Mouse (Mus musculus): ENCODE measurements around the gene Cyb561. TPM values are rescaled to one million over a fixed set of nuclear protein-coding genes. Genes with fewer than 3 reads are reported as not detected.

The Cyb561 gene
- total RNA-seq, 1 experiment from 2014 or later, result 195 TPM

- DNase-seq, result no peak
These were observed 31.9 kb downstream of the Cyb561 start for GRCm38 (mm10) chr11:105921275-105921674.

GRCm38 (mm10) chr11:105920836-105921235, 32.3 kb downstream of the Cyb561 start:
- no peak for DNase-seq

- DNase-seq, result no peak
These were observed 32.9 kb downstream of the Cyb561 start for GRCm38 (mm10) chr11:105920098-105920785.

- DNase-seq, result no peak
These were observed 39.6 kb downstream of the Cyb561 start for GRCm38 (mm10) chr11:105913580-105913979.

GRCm38 (mm10) chr11:105911592-105912375, 41.4 kb downstream of the Cyb561 start:
- peak; percentile 67 for DNase-seq

GRCm38 (mm10) chr11:105911149-105911548, 42.0 kb downstream of the Cyb561 start:
- no peak for DNase-seq

- no peak for DNase-seq
These were observed 43.5 kb downstream of the Cyb561 start for GRCm38 (mm10) chr11:105909617-105910016.

GRCm38 (mm10) chr11:105908926-105909325, 44.2 kb downstream of the Cyb561 start:
- no peak for DNase-seq

GRCm38 (mm10) chr11:105907381-105907780, 45.8 kb downstream of the Cyb561 start:
- DNase-seq, result no peak

GRCm38 (mm10) chr11:105905529-105906213, 47.5 kb downstream of the Cyb561 start:
- DNase-seq, result no peak

- no peak for DNase-seq
These were observed 50.2 kb downstream of the Cyb561 start for GRCm38 (mm10) chr11:105902956-105903355.

GRCm38 (mm10) chr11:105901501-105901900, 51.6 kb downstream of the Cyb561 start:
- no peak for DNase-seq

GRCm38 (mm10) chr11:105899151-105899550, 54.0 kb downstream of the Cyb561 start:
- DNase-seq, result no peak

- DNase-seq, result no peak
These were observed 65.9 kb downstream of the Cyb561 start for GRCm38 (mm10) chr11:105887281-105887680.

- DNase-seq, result no peak
These were observed 67.6 kb downstream of the Cyb561 start for GRCm38 (mm10) chr11:105885558-105885957.

Other genes with a start within 250 kb of the Cyb561 start
- gene Ace, start 14.6 kb upstream of the Cyb561 start, total RNA-seq (2021), result 7.3 and 8.2 TPM in 2 replicates
- not detected in 2 replicates for gene Ace3, start 41.3 kb upstream of the Cyb561 start, total RNA-seq (2021)
- 0.21 TPM in 1 of 2 replicates, not detected in the other for gene Kcnh6, start 54.8 kb upstream of the Cyb561 start, total RNA-seq (2021)
- 43.7 and 58.4 TPM in 2 replicates for gene Dcaf7, start 83.5 kb upstream of the Cyb561 start, total RNA-seq (2021)
- gene Taco1, start 112.7 kb upstream of the Cyb561 start, total RNA-seq (2021), result 28.5 and 36.0 TPM in 2 replicates
- 35.2 and 50.6 TPM in 2 replicates for gene Map3k3, start 131.3 kb upstream of the Cyb561 start, total RNA-seq (2021)
- not detected in 2 replicates for gene Gm10840, start 207.5 kb upstream of the Cyb561 start, total RNA-seq (2021)
- 10.6 and 16.4 TPM in 2 replicates for gene Limd2, start 207.5 kb upstream of the Cyb561 start, total RNA-seq (2021)
- 9.8 and 19.1 TPM in 2 replicates for gene Strada, start 248.8 kb upstream of the Cyb561 start, total RNA-seq (2021)